Mouse (Mus musculus): ENCODE measurements around the gene Ly86.

Gene Ly86

DNA sequence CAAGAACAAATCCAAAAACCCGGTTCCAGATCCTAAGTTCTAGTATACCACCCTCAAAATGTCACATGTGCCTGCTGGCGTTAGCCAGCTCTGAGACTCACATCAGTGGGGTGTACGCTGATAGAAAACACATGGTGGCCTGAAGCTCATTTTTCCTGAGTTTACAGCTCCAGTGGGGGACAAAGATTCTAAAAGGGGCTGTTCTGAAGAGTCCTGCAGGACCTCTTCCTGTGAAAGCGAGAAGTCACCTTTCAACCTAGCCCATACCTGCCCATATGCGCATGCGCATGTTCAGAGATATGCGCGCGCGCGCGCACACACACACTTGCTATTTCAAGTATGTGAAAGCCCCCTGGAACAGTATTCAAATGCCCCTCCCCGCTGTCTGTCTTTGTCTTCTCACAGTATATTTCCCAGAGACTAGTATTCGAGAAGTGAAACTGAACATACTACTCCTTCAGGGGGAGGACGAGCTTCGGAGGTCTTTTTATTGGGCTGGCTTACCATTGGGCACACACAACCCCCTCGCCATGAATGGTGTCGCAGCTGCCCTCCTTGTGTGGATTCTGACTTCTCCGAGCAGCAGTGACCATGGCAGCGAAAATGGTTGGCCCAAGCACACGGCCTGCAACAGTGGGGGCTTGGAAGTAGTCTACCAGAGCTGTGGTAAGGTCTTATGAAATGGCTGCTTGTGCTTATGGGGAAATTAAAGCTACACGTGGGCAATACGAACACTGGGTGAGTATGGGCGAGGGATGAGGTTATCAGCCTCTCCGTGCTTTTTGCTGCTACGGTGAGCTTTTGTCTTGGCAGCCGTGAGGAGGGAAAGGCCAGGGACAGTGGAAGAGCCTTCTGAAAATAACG lies at the start of gene Ly86:
Gene Ly86, plus strand, starts transcription at position 300 of the 864 bp plus-strand sequence.
- peak in 1 of 2 experiments; percentile 27 for DNase-seq (ENCODE audit: low spot score in 2 of 2)

DNA sequence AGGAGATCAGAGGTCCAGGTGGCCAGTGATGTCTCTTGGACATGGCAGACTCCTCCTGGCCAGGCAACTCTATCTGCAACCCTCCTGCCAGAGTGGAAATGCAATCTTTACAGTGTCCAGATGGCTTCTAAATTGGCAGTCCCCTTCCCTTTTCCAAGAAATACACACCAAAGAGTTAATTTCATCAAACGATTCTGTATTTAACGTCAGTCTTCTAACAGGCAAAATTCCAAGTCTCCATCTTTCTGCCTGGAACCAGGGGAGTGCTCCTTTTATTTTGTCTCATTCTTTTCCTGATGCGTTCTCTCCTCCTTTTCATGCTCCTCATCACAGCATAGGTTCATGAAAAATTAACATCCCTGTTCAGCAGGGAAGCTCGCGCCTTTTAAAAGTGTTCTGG lies 47.1 kb upstream of the Ly86 start:
- no peak for DNase-seq (ENCODE audit: low spot score in 2 of 2)

DNA sequence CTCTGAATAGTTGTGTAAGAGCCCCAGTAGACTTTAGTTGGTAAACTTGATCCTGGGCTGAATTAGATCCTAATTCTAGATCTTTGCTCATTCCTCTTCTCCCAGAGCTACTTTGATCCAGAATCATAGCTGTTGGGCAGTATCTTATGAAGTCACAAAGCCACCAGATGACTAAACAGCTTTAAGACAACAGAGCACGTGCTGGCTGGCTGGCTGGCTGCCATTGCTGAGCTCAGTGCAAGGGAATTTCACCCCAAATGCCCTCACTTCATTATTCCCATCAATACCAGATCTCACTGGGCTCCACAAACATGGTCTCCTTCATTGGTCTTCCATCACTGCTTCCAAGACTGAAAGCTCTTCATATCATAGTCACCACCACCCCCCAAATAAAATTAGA lies 46.2 kb upstream of the Ly86 start:
- no peak for DNase-seq (ENCODE audit: low spot score in 2 of 2)

DNA sequence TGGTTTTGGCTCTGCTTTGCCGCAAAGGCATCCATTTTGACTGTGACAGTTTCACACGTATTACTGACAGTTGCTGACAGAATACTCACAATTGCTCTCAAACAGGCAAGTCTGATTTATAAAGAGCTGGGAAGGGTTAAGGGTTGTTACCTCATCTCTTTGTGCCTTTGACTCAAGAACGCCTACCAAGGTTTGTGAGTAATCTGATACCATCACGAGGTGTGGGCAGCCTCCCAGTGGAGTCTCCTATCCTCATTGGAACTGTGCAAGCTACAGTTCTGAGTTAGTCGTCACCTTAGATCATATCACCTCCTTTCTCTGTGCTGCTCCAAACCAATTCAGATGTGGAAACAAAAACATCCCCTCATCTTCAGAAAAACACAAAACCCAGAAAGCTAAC lies 42.1 kb upstream of the Ly86 start:
- no peak for DNase-seq (ENCODE audit: low spot score in 2 of 2)

DNA sequence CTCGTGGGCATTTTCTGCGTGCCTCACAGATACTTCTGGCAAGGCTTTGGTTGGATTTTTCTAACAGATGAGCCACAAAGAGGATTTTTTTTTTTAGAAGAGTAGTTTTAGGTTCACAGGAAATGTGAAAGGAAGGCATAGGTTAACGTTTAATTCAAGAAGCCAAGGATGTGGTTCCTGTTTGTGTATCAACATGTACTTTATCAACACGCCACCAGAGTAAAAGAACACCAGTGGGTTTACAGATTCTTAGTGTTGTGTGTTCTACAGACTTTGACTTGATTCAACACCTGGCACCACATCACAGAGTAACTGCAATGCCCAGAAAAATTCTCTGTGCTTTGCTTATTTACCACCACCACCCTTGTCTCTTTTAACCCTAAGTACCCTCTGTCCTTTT lies 37.0 kb upstream of the Ly86 start:
- no peak for DNase-seq (ENCODE audit: low spot score in 2 of 2)

DNA sequence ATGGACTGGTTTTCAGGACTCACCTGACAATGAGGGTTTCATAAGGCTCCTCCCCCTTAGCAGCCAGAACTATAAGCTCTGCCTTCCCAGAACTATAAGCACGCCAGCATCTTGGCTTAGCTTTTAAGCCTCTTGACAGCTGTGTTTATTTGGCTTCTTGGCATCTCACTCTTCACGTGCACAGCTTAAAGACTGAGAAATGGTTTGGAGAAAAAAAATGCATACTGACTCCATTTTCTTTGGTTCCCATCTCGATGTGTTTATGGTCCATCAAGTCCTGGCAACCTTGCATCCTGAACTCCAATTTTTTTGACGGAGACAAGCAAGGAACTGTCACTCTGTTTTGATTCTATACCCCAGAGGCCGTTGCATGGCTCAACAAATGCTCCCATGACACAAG lies 35.7 kb upstream of the Ly86 start:
- DNase-seq (ENCODE audit: low spot score in 2 of 2) = no peak

DNA sequence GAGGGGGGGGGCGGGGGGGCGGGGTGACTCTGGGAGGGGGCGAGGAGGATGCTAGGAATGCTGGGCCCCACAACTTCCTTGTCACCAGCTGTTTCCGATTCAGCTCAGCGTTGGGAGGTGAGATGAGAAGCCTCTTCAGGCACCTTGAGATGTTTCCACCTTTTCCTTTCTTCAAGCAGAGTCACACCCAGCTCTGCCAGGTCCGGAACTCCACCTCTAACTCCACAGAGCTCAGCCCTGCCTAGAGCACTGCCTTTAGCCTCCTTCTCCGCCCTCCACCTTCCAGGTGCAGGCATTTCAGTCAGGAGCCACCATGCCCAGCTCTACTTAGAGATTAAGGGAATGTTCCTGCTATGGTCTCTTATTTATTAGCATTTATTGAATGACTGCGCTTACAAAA lies 34.7 kb upstream of the Ly86 start:
- no peak for DNase-seq (ENCODE audit: low spot score in 2 of 2)

DNA sequence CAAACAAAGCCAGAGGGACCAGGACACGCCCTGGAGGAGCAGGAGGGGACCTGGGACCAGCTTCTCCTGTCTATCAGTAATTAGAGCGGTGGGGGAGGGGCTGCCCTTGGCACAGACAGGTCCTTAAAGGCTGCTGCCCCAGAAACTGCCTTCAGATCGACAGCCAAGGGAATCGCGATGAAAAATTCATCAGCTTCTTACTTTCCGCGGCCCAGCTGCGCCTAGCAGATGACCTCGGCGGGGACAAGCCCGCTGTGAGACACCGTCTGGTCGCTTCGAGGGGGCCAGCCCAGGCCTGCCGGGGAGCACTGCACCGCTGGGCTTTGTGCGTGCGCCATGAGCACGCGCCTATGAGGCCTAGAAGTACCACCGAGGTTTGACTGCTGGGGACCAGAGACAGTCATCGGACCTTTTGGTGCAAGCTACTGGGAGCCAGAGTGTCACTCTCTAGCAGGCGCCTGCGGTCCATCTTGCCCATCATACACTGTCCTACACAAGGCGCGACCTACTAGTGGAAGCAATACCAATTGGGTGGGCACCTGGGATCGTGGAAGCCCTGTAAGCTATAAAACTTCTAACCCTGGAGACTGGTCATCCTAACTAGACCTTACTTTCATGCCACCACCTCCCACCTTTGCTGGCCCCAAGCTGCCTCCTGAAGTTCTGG lies 33.3 kb upstream of the Ly86 start:
- no peak for DNase-seq (ENCODE audit: low spot score in 2 of 2)

- DNase-seq (ENCODE audit: low spot score in 2 of 2) = peak; percentile 77 to 87
These were observed 32.6 kb upstream of the Ly86 start for GRCm38 (mm10) chr13:37312222-37312928.

- no peak for DNase-seq (ENCODE audit: low spot score in 2 of 2)
These were observed 32.1 kb upstream of the Ly86 start for GRCm38 (mm10) chr13:37312951-37313350.

DNA sequence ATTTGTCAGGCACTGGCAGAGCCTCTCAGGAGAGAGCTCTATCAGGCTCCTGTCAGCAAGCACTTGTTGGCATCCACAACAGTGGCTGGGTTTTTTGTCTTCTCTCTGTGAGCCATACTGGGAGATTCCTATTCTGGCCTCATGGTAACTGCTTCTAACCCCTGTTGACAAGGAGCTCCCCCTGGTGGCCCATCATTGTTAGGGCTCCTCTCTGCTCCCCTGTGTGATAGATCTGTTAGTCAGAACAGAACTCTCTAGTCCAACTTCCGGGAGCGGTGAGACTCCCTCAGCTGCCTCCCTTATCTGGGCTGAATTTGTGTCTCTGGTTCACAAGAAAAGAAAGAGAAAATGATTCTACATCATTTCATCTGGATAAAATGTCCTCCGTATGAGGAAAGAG lies 19.5 kb upstream of the Ly86 start:
- DNase-seq (ENCODE audit: low spot score in 2 of 2) = peak; percentile 30 to 40

DNA sequence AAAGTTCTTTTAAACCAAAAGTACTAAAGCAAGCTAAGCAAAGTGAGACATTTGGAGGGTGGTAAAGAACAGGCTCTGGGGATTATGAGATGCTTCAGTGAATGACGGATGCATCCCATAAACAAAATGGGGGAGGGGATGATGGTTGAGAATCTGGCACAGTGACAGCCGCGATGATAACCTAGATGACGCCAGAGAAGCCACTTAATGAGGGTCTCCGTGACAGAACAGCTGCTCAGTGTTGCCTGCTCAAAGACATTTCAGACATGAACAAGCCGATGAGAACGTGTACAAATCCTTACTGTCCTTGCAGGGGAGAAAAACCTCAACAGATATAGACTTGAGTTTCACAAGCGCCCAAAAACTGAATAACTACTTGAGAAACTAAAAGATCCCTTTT lies 15.3 kb upstream of the Ly86 start:
- no peak for DNase-seq (ENCODE audit: low spot score in 2 of 2)

DNA sequence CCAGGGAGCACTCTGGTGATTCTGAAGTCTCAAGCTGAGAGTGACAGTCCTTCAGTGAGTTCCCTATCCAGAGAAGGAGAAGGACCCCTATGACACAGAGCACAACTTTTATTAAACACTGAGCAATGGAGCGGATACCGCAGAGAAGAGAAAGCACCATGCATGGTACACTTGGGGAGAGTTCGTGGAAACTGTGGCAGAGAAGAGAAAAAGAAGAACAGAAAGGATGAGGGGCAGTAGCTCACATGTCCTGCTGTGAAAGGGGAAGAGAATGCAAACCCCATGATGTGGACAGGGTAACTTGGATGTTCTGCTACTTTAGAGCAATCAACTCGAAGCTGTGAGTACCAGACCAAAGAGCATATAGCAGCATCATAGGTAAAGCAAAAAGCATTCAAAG lies 14.0 kb upstream of the Ly86 start:
- DNase-seq (ENCODE audit: low spot score in 2 of 2) = no peak

GRCm38 (mm10) chr13:37332779-37333543 lies 12.0 kb upstream of the Ly86 start:
- no peak for DNase-seq (ENCODE audit: low spot score in 2 of 2)

DNA sequence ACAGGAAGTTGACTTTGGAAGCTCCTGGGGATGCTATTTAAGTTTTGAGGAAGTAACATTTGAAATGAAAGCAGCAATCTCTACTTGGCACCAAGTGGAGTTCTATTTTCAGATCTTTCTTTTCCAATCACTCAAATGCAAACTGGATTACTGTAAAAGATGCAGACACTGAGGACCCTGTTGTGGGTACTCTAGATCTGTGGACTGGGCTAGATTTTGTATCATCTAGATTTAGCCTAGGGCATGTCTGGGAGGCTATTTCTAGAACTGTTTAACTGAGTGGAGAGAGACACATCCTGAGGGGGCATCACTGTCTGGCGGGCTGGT lies 11.5 kb upstream of the Ly86 start:
- DNase-seq (ENCODE audit: low spot score in 2 of 2) = peak in 1 of 2 experiments; percentile 24

DNA sequence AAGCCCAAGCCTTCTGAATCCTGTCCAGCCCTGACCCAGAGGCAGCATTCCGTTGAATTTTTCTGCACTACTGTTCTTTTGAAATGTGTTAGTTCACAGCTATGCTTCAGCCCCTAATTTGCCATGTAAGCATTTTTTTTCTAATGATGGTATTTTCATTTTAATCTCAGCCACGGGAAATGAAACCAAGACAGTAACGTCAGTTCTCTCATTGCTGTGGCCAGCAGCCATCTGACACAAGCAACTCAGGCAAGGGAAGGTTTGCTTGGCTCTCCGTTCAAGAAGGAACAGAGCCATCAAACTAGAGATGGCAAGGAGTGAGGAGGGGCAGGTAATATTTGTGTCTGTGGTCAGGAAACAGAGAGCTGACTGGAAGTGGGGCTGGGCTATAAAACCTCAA lies 7.7 kb upstream of the Ly86 start:
- no peak for DNase-seq (ENCODE audit: low spot score in 2 of 2)

GRCm38 (mm10) chr13:37337871-37338270 lies 7.1 kb upstream of the Ly86 start:
- no peak for DNase-seq (ENCODE audit: low spot score in 2 of 2)

DNA sequence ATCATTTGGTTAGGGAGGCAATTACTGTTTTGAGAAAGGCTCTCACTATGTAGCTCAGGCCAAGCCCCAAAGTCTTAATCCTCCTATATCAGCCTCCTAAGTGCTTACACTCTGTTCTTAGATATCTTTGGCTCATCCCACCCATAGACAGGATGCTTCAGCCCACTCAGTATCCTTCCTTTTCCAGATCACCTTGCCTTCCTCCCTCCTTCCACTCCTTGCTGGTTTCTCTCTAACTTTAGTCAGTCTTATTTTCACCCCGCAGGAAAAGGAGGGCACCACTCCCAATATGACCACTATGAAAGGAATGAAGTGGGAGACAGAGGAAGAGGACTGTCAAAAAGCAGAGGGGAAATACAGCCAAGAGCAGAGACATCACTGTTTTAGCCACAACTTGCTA lies 2.2 kb upstream of the Ly86 start:
- no peak for DNase-seq (ENCODE audit: low spot score in 2 of 2)

- DNase-seq (ENCODE audit: low spot score in 2 of 2) = no peak
These were observed 815 bp downstream of the Ly86 start for GRCm38 (mm10) chr13:37345823-37346222.

- no peak for DNase-seq (ENCODE audit: low spot score in 2 of 2)
These were observed 3.0 kb downstream of the Ly86 start for GRCm38 (mm10) chr13:37347871-37348595.

GRCm38 (mm10) chr13:37349051-37349450 lies 4.0 kb downstream of the Ly86 start:
- no peak for DNase-seq (ENCODE audit: low spot score in 2 of 2)
